Mouse (Mus musculus): ENCODE measurements around the gene Cdk5.

Cdk5 gene

GRCm38 (mm10) chr5:24423129-24424003 is at the start of gene Cdk5, which contains the start of gene Slc4a2:
Cdk5 (minus strand) TSS chr5:24423530.
Slc4a2 (plus strand) TSS chr5:24423837.
- DNase-seq (ENCODE audit: low read depth, low spot score): peak; percentile 100

DNA sequence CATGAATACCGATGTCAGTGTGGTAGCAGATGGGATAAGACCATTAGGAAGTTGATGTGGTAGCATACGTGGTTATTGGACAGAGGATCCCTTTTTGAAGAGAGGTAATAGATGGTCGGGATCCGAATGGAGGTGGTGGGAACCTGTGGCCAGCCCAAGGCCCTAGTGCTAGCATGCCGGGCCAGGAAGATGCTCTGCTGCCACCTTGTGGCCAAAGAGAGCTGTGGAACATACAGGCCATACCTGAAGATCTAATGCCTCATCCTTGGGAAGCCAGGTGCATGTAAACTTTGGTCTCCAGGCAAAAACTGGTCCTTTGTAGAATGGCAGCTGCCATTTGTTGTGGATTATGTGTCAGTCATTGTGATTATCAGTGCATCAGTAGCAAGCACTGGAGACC is 47.3 kb upstream of the Cdk5 start:
- DNase-seq (ENCODE audit: low read depth, low spot score): peak; percentile 92

DNA sequence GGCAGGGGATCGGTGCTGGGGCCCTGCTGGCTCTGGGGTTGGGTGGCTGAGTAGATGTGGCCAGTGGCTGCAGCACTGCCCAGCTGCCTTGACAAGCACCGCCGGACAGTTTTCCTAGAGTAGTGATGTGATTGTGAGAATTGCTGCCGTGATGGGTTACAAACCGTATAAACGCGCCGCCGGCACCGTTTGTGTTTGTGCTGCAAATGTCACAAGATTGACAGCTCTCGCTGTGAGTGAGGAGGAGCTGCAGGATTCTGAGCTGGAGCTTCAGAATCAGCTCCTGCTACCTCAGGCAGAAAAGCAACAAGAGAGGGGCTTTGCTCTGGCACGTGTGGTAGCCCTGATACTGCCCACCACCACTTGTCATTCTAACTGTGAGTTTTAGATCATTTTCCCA is 43.4 kb upstream of the Cdk5 start:
- no peak for DNase-seq (ENCODE audit: low read depth, low spot score)

DNA sequence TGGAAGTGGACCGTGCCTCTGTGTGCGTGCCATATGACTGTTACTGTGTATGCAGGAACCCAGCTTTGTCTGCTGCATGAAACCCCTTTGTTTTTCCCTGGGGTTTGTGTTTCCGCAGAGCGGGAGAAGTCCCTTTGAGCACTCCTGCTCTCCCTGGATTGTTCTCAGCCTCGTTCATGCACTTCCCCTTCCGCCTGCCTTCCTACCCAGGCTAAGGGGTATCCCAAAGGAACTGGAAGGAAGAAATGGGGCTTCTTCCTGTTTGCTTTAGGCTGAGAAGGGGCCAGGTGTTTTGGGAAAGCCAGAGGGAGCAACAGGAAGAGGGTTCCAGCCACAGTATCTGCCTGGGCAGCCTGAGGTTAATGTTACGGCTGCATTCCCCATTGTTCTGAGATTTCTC is 32.3 kb upstream of the Cdk5 start:
- DNase-seq (ENCODE audit: low read depth, low spot score): no peak

DNA sequence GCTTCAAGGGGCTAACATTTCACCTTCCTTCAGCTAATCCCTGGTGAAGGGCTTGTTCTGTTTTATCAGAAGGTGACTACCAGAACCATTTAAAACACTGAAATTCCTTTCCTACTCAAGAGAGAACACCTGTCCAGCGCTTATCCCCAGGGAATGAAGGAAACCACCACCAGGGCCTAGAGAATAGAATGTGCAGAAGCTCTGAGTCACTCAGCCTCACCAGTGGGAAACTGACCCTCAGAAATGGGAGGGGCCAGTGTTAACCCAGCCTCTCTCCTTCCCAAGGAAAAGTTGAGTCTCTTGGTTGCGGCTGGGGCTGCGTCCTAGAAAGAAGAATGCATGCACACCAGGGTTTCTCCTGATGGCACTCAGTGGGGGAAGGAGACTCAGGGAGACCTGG is 31.7 kb upstream of the Cdk5 start:
- DNase-seq (ENCODE audit: low read depth, low spot score): no peak

GRCm38 (mm10) chr5:24453985-24454303 is 30.6 kb upstream of the Cdk5 start:
- DNase-seq (ENCODE audit: low read depth, low spot score): no peak

DNA sequence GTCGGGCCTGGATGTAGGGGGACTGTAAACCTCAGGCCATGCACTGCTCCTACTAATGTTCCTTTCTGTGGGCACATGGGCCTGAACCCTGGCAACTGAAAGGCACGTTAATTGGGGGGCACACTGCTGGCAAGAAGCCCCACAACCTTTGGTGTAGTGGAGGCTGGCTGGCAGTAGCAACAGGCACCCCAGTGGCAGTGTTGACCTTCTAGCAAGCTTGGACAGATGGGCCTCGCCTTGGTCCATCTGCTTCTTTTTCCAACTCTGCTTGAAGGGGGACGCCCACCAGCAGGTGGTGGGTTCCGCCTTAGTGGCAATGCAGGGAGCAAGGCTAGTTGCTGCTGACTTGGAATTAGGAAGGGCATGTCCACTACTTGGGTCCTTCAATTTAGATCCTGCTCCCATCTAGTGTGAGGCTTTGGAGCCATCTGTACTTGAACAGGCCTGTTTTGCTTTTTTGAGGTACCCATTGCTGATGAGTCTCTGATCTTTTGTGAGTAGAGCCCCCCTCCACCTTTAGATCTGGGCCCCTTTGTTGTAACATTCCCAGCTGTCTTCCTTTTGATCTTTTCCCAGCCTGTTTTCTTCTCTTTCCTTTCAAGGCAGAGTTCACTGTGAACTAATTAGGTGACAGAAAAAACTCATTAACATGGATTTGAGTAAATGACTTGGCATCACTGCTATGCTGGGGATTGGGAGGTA is 30.1 kb upstream of the Cdk5 start:
- peak; percentile 92 for DNase-seq (ENCODE audit: low read depth, low spot score)

DNA sequence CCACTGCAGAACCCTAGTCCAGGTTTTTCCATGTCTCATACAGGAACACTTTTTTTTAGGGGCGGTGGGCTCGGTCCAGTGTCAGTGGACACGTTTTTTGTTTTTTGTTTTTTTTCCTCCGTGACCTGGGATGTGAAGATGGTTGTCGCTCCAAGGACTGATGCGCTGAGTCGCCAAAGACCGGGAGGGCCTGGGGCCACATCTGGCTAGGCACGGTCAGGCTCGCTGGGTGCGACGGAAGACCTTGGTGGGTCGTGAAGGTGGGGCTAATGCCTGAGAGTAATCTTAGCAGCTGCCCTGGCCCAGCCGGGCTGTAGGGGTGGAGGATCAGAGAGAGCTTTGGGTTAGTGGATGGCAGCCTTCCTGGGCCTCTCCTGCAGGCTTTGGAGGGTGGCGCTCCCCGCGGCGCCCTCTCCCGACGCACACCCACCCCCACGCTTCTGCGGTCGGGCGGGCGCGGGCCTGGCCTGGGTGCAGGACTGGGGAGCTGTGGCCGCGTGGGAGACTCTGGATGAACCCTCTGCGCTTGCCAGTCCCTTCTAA is 29.4 kb upstream of the Cdk5 start:
- DNase-seq (ENCODE audit: low read depth, low spot score): peak; percentile 68

DNA sequence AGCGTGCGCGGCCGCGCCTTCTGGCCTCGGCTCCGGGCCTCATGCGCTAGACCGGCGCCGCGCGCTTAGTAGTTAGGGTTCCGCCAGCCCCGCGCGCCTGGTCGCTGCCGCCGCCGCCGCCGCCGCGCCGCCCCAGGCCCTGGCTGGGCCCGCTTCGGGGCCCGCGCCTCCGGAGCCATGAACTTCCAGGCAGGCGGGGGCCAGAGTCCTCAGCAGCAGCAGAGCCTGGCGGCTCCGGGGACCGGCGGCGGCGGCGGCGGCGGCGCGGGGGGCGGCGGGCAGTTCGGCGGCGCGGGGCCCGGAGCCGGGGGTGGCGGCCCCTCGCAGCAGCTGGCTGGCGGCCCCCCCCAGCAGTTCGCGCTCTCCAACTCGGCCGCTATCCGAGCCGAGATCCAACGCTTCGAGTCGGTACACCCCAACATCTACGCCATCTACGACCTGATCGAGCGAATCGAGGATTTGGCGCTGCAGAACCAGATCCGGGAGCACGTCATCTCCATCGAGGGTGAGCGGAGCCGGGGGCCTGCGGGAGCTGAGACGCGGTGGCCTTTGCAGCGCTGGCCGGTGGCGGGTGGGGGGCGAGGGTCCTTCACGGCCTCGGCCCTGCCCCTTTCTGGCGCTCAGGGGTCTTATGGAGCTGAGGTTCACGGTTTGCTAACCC is 28.8 kb upstream of the Cdk5 start, which contains the start of gene Agap3:
TSS of gene Agap3 (plus strand) at position 148 of the 661 bp plus-strand sequence.
- DNase-seq (ENCODE audit: low read depth, low spot score): peak; percentile 64

DNA sequence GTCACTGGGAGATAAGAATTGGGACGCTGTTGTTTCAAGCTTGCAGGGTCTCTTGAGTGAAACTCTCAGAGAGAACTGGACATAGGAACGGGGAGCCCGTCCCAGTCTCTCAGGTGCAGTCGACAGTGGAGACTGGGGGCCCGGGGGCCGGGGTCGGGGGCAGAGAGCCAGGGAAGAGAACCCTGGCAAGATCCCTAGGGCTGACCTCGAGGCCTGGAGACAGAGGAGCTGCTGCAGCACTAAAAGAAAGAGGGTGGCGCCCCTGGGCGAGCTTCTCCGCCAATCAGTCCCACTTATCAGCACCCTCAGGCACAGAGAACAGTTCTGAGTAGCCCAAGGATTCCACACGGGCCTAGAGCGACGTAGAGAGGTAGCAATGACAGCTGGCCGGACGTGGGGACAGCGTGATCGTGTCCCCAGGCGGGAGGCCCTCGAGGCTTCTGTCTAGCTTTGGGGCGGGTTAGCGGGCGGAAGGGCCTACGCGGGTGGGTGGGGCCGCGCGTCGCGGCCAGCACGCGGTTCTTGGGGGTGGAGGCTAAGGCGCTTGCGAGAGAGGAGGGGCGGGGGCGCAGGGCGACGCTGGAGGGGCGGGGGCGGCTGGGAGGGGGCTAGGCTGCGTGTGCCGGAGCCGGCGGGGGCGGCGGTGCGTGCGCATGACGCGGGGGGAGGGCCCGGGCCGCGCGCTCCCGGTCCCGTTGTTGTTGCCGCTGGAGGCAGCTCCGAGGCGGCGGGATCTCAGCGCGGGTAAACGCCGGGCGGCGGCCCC is 28.1 kb upstream of the Cdk5 start:
- DNase-seq (ENCODE audit: low read depth, low spot score): peak; percentile 96

DNA sequence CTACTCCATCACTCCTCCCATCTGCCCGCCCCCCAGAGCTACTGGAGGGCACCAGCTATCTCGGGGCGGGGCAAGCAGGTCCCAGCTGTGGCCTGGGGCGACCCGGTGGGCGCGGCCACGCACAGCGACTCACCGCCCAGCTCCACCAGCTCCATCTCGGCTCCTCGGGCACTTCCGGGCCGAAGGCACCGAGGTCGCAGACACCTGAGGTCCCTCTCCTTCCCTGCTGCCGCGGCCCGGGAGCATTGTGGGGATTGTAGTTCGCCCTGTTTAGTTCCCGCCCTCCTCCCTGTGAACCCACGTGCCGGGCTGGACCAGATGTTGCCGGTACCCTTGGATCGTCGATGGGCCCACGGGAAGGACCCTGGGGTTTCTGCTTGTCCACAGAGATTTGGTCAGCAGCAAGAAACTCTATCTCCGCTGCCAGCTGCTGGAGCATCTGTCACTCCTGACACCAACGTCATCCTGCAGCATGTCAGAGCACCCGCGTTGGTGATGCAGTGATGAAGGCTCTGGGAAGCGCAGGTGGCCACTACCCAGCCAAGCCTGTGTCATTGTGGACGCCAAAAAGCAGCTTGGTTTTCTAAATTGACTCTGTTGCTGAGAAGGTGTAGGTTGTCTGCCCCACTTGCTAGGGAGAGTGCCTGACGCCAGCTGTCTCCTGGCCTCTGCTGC is 24.4 kb upstream of the Cdk5 start, which contains the start of gene Tmub1:
TSS of gene Tmub1 (minus strand) at position 231 of the 675 bp plus-strand sequence.
- DNase-seq (ENCODE audit: low read depth, low spot score): peak; percentile 92

DNA sequence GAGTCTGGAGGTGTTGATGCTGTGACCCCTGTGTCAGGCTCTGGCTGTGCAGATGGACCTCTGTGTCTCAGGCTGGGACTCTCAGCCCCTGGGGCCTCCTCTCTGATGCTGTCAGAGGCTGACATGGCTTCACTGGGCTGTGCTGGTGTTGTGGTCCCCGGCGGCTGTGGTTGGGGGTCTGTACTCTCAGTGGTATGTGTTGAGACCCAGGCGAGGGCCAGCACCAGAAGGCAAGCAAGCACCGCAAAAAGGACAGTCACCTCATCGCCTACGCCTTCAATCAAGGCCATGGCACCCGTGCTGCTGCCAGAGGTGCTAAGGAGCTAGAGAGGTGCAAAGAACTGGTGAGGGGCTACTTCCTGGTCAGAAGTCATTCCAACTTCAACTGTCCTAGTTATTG is 23.3 kb upstream of the Cdk5 start:
- DNase-seq (ENCODE audit: low read depth, low spot score): no peak

- no peak for DNase-seq (ENCODE audit: low read depth, low spot score)
Observed at GRCm38 (mm10) chr5:24445428-24446080, 22.2 kb upstream of the Cdk5 start.

DNA sequence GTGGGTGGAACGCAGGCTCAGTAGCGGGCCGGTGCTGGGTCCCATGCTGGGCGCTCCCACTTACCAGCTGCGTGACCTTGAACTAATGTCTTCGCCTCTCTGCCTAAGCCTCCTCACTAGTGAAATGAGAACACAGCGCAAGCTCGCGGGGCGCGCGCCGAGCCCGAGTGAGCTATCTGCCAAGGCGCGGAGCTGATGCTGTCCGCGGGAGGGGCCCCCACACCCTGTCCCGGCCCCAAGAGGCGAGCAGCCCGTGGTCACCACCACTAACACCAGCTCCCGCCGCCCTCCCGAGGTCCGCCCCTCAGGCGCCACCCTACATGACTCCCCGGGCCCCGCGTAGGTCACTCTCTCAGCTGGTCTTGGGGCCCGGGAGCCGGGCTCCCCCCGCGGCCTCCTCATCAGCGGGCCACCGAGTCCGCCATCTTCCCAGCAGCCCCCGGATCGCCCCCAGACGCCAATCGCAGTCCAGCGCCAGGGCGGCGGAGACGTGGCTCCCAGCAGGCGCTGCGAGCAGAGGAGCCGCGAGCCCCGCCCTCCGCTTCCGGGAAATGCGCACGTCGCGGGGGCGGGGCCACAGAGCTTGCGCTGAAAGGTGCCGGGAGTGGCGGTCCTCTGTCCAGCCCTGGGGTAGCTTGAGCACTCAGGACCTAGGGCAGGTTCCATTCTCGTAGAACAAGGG is 21.6 kb upstream of the Cdk5 start, which contains the start of gene Fastk:
TSS of gene Fastk (minus strand) at position 542 of the 682 bp plus-strand sequence.
- DNase-seq (ENCODE audit: low read depth, low spot score): peak; percentile 98

DNA sequence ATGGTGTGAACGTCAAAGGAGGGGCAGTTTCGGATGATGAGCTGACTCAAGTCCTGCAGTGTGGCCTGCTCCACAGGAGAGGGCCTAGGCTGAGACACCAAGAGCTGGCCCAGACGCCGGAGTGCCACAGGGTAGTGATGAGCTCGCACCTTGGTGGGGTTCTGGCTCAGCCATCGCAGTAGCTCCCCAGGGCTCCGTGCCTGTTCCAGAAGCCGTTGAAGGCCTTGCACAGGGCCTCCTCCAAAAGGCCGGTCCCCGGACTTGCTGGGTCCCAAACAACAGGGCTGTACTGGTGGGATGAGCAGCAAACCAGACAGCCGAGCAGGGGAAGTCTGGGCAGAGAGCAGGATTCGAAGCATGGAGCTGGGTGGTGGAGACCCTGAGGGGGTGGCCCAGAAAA is 20.6 kb upstream of the Cdk5 start:
- DNase-seq (ENCODE audit: low read depth, low spot score): no peak

DNA sequence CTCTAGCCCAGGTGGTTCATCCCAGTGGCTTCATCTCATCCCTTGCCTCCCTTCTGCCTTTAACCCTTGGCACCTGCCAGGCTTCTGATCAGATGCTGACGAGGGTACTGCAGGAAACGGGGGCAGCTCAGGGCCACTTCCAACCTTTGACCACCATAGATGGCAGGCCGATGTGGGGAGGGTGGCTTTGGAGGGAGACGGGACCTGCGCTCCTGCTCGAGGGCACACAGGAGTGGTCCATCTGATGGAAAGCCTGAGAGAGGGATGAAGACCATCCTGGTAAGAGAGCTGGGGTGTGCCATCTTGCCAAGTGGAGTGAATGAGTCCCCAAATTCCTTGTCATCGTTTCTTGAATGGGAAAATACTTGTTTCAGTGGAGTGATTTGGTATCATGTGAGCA is 19.9 kb upstream of the Cdk5 start:
- DNase-seq (ENCODE audit: low read depth, low spot score): no peak

DNA sequence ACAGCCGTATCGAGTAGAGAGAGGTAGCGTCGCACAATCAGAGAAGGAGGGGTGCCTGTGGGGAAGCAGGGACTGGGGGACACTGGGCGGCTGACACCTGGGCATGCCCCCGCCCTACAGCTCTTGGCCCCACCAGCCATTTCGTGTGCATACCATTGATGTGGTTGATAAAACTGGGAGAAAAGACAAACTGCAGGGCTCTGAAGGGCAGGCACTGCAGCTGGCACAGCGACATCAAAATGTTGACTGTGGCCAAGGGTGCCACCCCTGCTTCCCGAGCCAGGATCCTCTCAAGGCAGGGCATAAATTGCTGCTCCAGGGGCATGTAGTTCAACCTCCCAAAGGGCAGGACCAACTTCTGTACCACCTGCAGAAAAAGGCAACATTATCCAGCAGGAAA is 18.7 kb upstream of the Cdk5 start:
- DNase-seq (ENCODE audit: low read depth, low spot score): no peak

GRCm38 (mm10) chr5:24441187-24441586 is 17.9 kb upstream of the Cdk5 start:
- DNase-seq (ENCODE audit: low read depth, low spot score): no peak

- DNase-seq (ENCODE audit: low read depth, low spot score): no peak
Observed at GRCm38 (mm10) chr5:24433993-24434392, 10.7 kb upstream of the Cdk5 start.

GRCm38 (mm10) chr5:24428596-24428995 is 5.3 kb upstream of the Cdk5 start:
- DNase-seq (ENCODE audit: low read depth, low spot score): no peak

Data from brain, adult 2 months (tissue).